Mouse (Mus musculus) cerebellum, adult 2 months (tissue): Measurements from ENCODE around the gene Dpf1. TPM values are rescaled to one million over a fixed set of nuclear protein-coding genes. Genes with fewer than 3 reads are reported as not detected.

Experiments
- DNase-seq, 2 experiments: peaks; one replicate each; pipeline ENCODE4 v3.0.0; 2021
- H3K27ac ChIP-seq: fragments of 200-500 bp; 2 replicates; pipeline ENCODE4 v1.5.1; 2012; ENCODE audit warnings: low read length, control low read depth, inconsistent platforms; ENCODE audit not compliant: insufficient read depth
- H3K27me3 ChIP-seq: fragments of 200-500 bp; 2 replicates; pipeline ENCODE4 v1.6.1; 2012; ENCODE audit warnings: inconsistent platforms, mild to moderate bottlenecking, low read length, moderate library complexity; ENCODE audit not compliant: control insufficient read depth, insufficient read depth
- H3K4me1 ChIP-seq: fragments of 200-500 bp; 2 replicates; pipeline ENCODE4 v1.6.1; 2011; ENCODE audit warnings: low read length; ENCODE audit not compliant: control insufficient read depth, insufficient read depth
- H3K4me3 ChIP-seq: fragments of 200-500 bp; replicated peaks from 2 replicates; pipeline ENCODE3; 2011; ENCODE audit warnings: mild to moderate bottlenecking, low read depth, low read length, control low read depth; ENCODE audit not compliant: insufficient read depth
- CTCF ChIP-seq: fragments of 200-500 bp; IDR thresholded peaks from 2 replicates; pipeline ENCODE4 v1.5.1; 2011; ENCODE audit warnings: low read depth, mild to moderate bottlenecking, control low read depth, low read length, moderate library complexity, borderline replicate concordance; ENCODE audit not compliant: insufficient read depth
- POLR2A ChIP-seq: fragments of 200-500 bp; IDR thresholded peaks from 2 replicates; pipeline ENCODE4 v1.6.1; 2011; ENCODE audit warnings: low read length, control low read depth, borderline replicate concordance; ENCODE audit not compliant: insufficient read depth
- WGBS: fragments of 180-500 bp; shearing (Covaris S2); methylation state at CpG from one replicate; pipeline ENCODE4 v1.1.7; 2018; 5-methylcytosine and 5-hydroxymethylcytosine counted together
- polyA plus RNA-seq: library from polyadenylated mRNA; depleted of rRNA; stranded (reverse); fragments of >200 nt; gene quantifications from 2 replicates; pipeline ENCODE4 v1.2.3, GENCODE M21; 2012

Dpf1 gene
- polyA plus RNA-seq, 1 experiment, result 28.3 TPM

DNA sequence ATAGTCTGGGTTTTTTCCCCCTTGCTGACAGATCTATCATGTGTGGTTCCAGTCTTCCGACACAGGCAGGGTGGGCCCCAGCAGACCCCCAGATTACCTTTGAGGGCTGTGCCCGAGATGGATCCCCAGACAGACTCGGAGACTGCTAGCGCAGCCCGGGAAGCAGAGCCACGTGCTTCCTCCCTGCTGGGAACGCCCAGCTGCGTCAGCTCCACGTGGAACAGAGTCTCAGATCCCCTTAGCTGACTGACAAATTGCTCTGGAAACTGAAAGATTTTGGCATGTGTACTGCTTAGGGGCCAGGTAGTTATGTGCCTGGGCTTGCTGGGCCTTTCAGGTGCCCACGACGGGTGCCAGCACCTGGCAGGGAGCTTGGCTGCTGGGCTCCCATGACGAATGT is 38.0 kb downstream of the Dpf1 start:
- DNase-seq, result no peak

DNA sequence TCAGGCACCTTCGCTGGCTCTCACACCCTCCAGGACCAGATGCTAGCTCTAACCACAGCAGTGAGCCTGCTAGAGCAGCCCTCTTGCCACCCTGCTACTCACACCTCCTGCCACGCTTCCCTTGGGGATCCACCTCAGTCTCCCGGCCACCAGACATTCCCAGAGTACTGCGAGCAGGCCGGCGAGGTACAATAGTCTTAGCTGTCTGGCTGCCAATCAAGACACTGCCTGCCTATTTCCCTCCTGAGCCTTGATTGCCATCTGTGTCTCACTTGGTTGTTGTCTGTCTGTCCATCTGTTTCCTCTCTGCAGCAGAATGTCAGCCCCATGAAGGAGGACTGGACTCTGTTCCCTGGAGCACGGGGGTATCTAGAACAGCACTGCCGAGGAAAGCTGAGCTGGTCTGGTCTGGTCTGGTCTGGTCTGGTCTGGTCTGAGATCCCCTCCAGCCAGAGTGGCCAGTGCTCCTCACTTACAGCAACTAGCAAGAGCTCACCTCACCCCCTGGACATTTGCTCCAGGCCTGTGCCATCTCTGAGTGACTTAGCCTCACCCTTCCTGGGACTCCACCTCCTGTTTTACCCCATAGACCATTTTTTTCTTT is 38.8 kb downstream of the Dpf1 start:
- no peaks in the 10 kb centered on the region for H3K27me3 ChIP-seq
- WGBS, result 18% methylated on average over 8 of the region's 8 CpGs
- H3K4me1 ChIP-seq, result peaks cover 30% of the 10 kb centered on the region
- no peak for TF ChIP-seq POLR2A
- TF ChIP-seq CTCF, result no peak
- H3K27ac ChIP-seq, result 0 out of 2 replicates have a peak overlapping the region, but pooled peaks have one; percentile 17
- DNase-seq, result peak; percentile 55 to 65
- H3K4me3 ChIP-seq, result no peak overlapping the region

More for the DNA sequence above, 38.0 kb downstream of the Dpf1 start:
- H3K27ac ChIP-seq, result no peak overlapping the region
- no peak overlapping the region for H3K4me3 ChIP-seq
- TF ChIP-seq POLR2A, result no peak
- TF ChIP-seq CTCF, result no peak
- WGBS, result 34% methylated on average over 12 of the region's 12 CpGs
- H3K4me1 ChIP-seq, result peaks cover 30% of the 10 kb centered on the region
- no peaks in the 10 kb centered on the region for H3K27me3 ChIP-seq

GRCm38 (mm10) chr7:29343746-29344145 is 40.0 kb downstream of the Dpf1 start:
- DNase-seq, result peak; percentile 53 to 73
- WGBS, result 30% methylated on average over 7 of the region's 7 CpGs
- Histone ChIP-seq H3K4me3 (no peak overlapping the region), H3K4me1 (peaks cover 30% of the 10 kb centered on the region), H3K27ac (no peak overlapping the region), H3K27me3 (no peaks in the 10 kb centered on the region)
- TF ChIP-seq CTCF (no peak), POLR2A (no peak)

GRCm38 (mm10) chr7:29345534-29345933 is 41.8 kb downstream of the Dpf1 start:
- WGBS, result 80% methylated on average over 4 of the region's 4 CpGs
- H3K27ac ChIP-seq, result no peak overlapping the region
- H3K4me3 ChIP-seq, result no peak overlapping the region
- DNase-seq, result no peak
- H3K4me1 ChIP-seq, result peaks cover 30% of the 10 kb centered on the region
- no peaks in the 10 kb centered on the region for H3K27me3 ChIP-seq
- TF ChIP-seq CTCF (no peak), POLR2A (no peak)

DNA sequence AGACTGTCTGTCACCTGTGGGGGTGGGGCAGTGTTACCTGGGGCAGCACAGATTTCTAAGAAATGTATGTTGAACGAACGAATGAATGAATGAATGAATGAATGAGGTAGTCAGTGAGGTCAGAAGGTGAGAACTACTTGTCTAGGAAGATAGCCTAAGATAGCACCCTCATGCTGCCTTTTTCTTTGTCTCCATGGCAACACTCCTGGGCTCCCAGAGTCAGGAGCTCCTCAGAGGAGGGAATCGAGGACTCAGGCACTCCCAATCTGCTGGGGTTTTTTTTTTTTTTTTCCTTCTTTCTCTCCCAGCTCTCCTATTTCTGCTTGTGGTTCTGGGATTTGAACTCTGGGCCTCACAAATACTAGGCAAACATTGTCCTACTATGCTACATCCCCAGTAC is 42.5 kb downstream of the Dpf1 start:
- peaks cover 29% of the 10 kb centered on the region for H3K4me1 ChIP-seq
- no peak overlapping the region for H3K4me3 ChIP-seq
- no peak overlapping the region for H3K27ac ChIP-seq
- DNase-seq, result no peak
- WGBS, result 69% methylated on average over 3 of the region's 3 CpGs
- TF ChIP-seq CTCF (no peak), POLR2A (no peak)
- no peaks in the 10 kb centered on the region for H3K27me3 ChIP-seq

DNA sequence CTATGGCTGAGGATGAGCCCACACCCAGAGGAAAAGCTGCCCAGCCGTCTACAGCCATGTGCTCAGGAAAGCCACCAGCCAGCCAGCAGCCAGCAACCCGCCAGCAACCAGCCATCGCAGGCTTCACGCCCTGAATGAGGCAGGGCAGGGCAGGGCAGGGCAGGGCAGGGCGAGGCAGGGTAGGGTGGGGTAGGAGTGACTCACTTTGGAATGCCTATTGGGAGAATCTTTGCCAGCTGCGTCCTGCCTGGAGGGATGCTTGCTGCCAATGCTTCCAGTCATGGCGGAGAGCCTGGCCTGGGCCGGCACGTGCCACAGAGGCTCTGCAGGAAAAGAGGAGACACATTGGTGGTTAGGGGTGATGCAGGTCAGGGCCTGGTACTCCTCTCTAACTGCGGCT is 46.7 kb downstream of the Dpf1 start:
- TF ChIP-seq CTCF (no peak), POLR2A (no peak)
- Histone ChIP-seq H3K27ac (no peak overlapping the region), H3K27me3 (no peaks in the 10 kb centered on the region), H3K4me1 (peaks cover 14% of the 10 kb centered on the region), H3K4me3 (no peak overlapping the region)
- DNase-seq, result no peak
- WGBS, result 57% methylated on average over 10 of the region's 10 CpGs

DNA sequence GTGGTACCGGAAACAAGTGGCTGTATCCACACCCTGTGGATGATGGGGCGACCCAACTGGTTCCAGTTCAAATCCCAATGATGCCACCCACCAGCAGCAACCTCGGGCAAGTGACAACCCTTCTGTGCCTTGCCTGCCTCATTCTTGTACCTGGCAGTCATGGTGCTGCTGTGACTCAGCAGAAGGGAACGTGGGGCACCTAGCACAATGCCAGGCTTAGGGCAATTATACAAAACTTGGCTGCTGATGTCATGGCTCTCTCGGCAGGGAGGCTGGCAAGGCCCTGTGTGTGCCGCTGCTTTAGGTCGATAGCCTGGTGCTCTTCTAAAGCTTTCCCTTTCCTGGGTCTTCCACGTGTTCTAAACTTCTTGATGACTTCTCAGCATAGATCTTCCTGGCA is 48.5 kb downstream of the Dpf1 start:
- WGBS, result 18% methylated on average over 8 of the region's 8 CpGs
- no peak overlapping the region for H3K27ac ChIP-seq

DNA sequence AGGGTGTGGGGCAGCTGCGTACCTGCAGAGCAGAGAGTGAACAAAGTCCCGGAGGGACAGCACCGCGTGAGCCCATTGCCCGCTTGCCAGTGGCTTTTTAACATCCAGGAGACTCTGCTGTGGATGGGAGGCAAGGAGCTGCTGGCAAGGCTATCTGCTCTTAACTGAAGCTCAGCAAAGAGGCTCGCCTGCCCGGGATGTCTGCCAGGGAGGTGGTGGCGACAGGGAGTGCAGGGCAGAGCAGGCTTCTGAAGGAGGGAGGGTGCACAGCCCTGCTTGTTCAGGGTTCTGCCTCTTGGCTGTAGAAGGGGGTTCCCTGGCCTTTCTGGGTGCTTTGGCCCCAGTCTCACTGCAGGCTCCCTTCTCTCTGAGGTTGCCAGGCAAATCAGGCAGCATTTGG is 50.4 kb downstream of the Dpf1 start:
- 57% methylated on average over 8 of the region's 8 CpGs for WGBS
- no peak for TF ChIP-seq POLR2A
- no peak for TF ChIP-seq CTCF
- Histone ChIP-seq H3K4me3 (no peak overlapping the region), H3K4me1 (peaks cover 14% of the 10 kb centered on the region), H3K27me3 (no peaks in the 10 kb centered on the region), H3K27ac (no peak overlapping the region)
- DNase-seq, result peak; percentile 42 to 63

More for the DNA sequence above, 48.5 kb downstream of the Dpf1 start:
- Histone ChIP-seq H3K4me3 (no peak overlapping the region), H3K4me1 (peaks cover 14% of the 10 kb centered on the region), H3K27me3 (no peaks in the 10 kb centered on the region)
- no peak for TF ChIP-seq POLR2A
- TF ChIP-seq CTCF, result no peak
- peak; percentile 62 to 76 for DNase-seq
